Mouse (Mus musculus) liver, embryonic 15.5 days (tissue): Measurements from ENCODE around the gene Tmem117. TPM values are rescaled to one million over a fixed set of nuclear protein-coding genes. Genes with fewer than 3 reads are reported as not detected.

Source experiments
- ATAC-seq: fragments of 200-750 bp; cut with Nextera tagmentation; 2 replicates; pipeline ENCODE4 v1.8.0; 2017; ENCODE audit warnings: moderate number of reproducible peaks, mild to moderate bottlenecking, moderate library complexity; ENCODE audit not compliant: insufficient read depth
- H3K27ac ChIP-seq: fragments of 300-500 bp; sonication (generic); replicated peaks from 2 replicates; pipeline ENCODE4 v1.5.1; 2015; ENCODE audit warnings: mild to moderate bottlenecking, inconsistent platforms
- H3K27me3 ChIP-seq: fragments of 300-500 bp; sonication (generic); 2 replicates; pipeline ENCODE4 v1.6.1; 2015; ENCODE audit warnings: mild to moderate bottlenecking, inconsistent platforms
- H3K36me3 ChIP-seq: fragments of 300-500 bp; sonication (generic); replicated peaks from 2 replicates; pipeline ENCODE4 v1.6.1; 2015; ENCODE audit warnings: moderate library complexity, mild to moderate bottlenecking, inconsistent platforms
- H3K4me1 ChIP-seq: fragments of 300-500 bp; sonication (generic); replicated peaks from 2 replicates; pipeline ENCODE4 v1.6.1; 2015; ENCODE audit warnings: inconsistent platforms
- H3K4me2 ChIP-seq: fragments of 300-500 bp; sonication (generic); 2 replicates; pipeline ENCODE4 v1.6.1; 2015; ENCODE audit warnings: moderate library complexity, mild to moderate bottlenecking, inconsistent platforms
- H3K4me3 ChIP-seq: fragments of 300-500 bp; sonication (generic); replicated peaks from 2 replicates; pipeline ENCODE4 v1.5.1; 2015; ENCODE audit warnings: mild to moderate bottlenecking, inconsistent platforms
- H3K9ac ChIP-seq: fragments of 300-500 bp; sonication (generic); 2 replicates; pipeline ENCODE4 v1.6.1; 2015; ENCODE audit warnings: moderate library complexity, mild to moderate bottlenecking, inconsistent platforms
- H3K9me3 ChIP-seq: fragments of 300-500 bp; sonication (generic); replicated peaks from 2 replicates; pipeline ENCODE4 v1.6.1; 2016; ENCODE audit warnings: inconsistent platforms
- WGBS: fragments of 180-500 bp; shearing (Covaris S2); methylation state at CpG from one replicate; pipeline ENCODE4 v1.1.7; 2015; ENCODE audit warnings: mixed read lengths; ENCODE audit not compliant: insufficient replicate concordance; 5-methylcytosine and 5-hydroxymethylcytosine counted together
- polyA plus RNA-seq: library from polyadenylated mRNA; unstranded; fragments of >200 nt; fragmentation: Nextera tagmentation; extraction: Ambion mirVana; gene quantifications from 2 replicates; pipeline ENCODE4 v1.2.1, GENCODE M21; 2015

Tmem117 gene
- polyA plus RNA-seq, 1 experiment from 2014 or later: 0.30 TPM

DNA sequence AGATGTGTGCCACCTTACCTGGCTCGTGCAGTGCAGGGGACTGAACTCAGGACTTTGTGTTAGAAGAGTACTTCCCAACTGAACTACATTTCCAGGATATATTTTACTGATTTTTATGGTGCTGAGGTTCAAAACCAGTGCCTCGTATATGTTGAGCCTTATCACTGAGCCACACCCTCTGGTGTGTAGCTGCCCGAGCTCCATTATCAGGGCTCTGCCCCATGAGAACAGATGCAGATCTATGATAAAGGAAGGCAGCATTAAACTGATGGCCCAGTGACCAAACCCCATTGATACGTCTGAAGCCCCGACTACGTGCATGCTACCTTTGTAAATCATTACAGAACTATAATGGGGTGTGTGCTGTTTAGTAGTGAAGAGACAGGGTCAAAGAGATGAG lies 35.6 kb downstream of the Tmem117 start:
- H3K4me3 ChIP-seq: no peak overlapping the region
- WGBS: 34% methylated on average over 6 of the region's 6 CpGs
- H3K9ac ChIP-seq: no peak overlapping the region
- H3K27ac ChIP-seq: no peak overlapping the region
- no peaks in the 10 kb centered on the region for H3K36me3 ChIP-seq
- no peak overlapping the region for H3K4me2 ChIP-seq
- H3K4me1 ChIP-seq: no peaks in the 10 kb centered on the region
- ATAC-seq: no peak
- no peaks in the 10 kb centered on the region for H3K9me3 ChIP-seq
- no peaks in the 10 kb centered on the region for H3K27me3 ChIP-seq

DNA sequence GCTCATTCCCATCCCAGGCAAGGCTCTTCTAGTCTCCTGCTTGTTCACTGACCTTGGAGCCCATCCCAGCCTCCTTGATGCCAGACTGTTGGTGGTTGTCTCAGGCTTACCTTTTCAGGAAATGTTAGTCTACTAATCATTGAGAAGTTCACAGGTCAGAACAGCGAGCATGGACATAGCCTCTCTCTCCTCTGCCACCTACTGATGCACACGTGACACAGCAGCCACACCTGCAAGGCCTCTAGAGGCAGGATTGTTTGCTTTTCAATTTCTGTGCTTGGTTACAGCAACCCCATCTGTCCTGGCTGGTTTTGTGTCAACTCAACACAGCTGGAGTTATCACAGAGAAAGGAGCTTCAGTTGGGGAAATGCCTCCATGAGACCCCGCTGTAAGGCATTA lies 52.1 kb downstream of the Tmem117 start:
- ATAC-seq: no peak

GRCm38 (mm10) chr15:94684269-94684668 lies 55.2 kb downstream of the Tmem117 start:
- no peaks in the 10 kb centered on the region for H3K36me3 ChIP-seq
- H3K4me2 ChIP-seq: no peak overlapping the region
- no peak overlapping the region for H3K4me3 ChIP-seq
- no peaks in the 10 kb centered on the region for H3K9me3 ChIP-seq
- no peak overlapping the region for H3K27ac ChIP-seq
- WGBS: 54% methylated on average over 7 of the region's 7 CpGs
- no peak for ATAC-seq
- no peaks in the 10 kb centered on the region for H3K27me3 ChIP-seq
- no peak overlapping the region for H3K9ac ChIP-seq
- no peaks in the 10 kb centered on the region for H3K4me1 ChIP-seq

More for the DNA sequence above, 52.1 kb downstream of the Tmem117 start:
- Histone ChIP-seq H3K9ac (no peak overlapping the region), H3K27me3 (no peaks in the 10 kb centered on the region), H3K36me3 (no peaks in the 10 kb centered on the region), H3K9me3 (no peaks in the 10 kb centered on the region), H3K4me2 (no peak overlapping the region), H3K4me3 (no peak overlapping the region), H3K27ac (no peak overlapping the region), H3K4me1 (no peaks in the 10 kb centered on the region)
- 36% methylated on average over 3 of the region's 3 CpGs for WGBS

DNA sequence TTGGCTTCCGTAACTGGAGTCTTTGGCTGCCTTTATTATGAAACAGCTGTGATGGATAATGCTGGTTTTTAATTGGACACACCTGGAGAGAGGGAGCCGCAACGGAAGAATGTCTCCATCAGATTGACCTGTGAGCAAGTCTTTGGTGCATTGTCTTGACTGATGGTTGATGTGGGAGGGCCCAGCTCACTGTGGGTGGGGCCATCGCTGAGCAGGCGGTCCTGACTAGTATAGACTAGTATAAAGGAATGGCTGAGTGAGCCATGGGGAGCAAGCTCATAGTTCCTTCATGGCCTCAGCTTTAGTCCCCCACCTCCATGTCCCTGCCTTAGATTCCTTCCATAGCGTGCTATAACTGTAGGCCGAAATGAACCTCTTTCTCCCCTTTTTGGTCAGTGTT lies 58.1 kb downstream of the Tmem117 start:
- H3K4me1 ChIP-seq: no peaks in the 10 kb centered on the region
- no peak overlapping the region for H3K9ac ChIP-seq
- H3K27ac ChIP-seq: no peak overlapping the region
- no peaks in the 10 kb centered on the region for H3K36me3 ChIP-seq
- no peaks in the 10 kb centered on the region for H3K27me3 ChIP-seq
- no peak for ATAC-seq
- H3K9me3 ChIP-seq: no peaks in the 10 kb centered on the region
- H3K4me2 ChIP-seq: no peak overlapping the region
- WGBS: 82% methylated on average over 7 of the region's 7 CpGs
- no peak overlapping the region for H3K4me3 ChIP-seq

DNA sequence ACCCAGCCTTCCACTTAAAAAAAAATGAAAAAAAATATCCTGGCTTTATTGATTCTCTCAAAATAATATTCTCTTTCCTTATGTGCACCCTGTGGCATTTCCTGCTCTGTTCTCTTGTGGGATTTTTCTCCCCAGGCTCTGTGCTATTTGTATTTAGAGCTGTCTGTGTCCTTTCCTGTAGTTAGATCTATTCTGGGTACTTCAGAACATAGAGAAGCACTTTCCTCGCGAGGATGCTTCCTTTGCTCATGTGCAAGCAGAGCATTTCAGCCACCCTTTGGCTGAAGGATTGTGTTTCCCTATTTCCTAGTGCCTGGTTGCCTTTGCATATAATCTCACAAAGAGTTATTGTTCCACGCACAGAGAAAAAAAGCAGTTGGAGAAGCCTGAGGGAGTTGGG lies 58.6 kb downstream of the Tmem117 start:
- 41% methylated on average over 3 of the region's 3 CpGs for WGBS
- Histone ChIP-seq H3K4me1 (no peaks in the 10 kb centered on the region), H3K27ac (no peak overlapping the region), H3K4me3 (no peak overlapping the region), H3K36me3 (no peaks in the 10 kb centered on the region), H3K27me3 (no peaks in the 10 kb centered on the region), H3K4me2 (no peak overlapping the region), H3K9ac (no peak overlapping the region), H3K9me3 (no peaks in the 10 kb centered on the region)
- no peak for ATAC-seq

GRCm38 (mm10) chr15:94689195-94689883 lies 60.3 kb downstream of the Tmem117 start:
- Histone ChIP-seq H3K27ac (no peak overlapping the region), H3K4me1 (no peaks in the 10 kb centered on the region)
- 59% methylated on average over 5 of the region's 5 CpGs for WGBS

DNA sequence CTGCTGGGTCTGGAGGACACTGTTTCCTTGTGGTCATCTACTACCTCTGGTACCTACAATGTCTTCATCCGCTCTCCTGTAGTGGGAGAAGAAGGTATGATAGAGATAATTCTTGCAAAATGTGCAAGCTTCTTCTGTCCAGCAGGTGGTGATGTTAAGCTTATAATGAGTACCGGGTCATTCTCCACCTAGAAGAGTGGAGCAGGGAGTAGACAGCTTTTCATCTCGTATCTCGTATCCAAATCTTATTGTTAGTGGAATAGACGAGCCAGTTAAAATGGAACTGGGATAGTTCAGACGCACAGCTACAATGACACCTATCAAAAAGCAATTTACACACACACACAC lies 60.8 kb downstream of the Tmem117 start:
- Histone ChIP-seq H3K27me3 (no peaks in the 10 kb centered on the region), H3K27ac (no peak overlapping the region), H3K9ac (no peak overlapping the region), H3K4me3 (no peak overlapping the region), H3K36me3 (no peaks in the 10 kb centered on the region), H3K4me1 (no peaks in the 10 kb centered on the region), H3K9me3 (no peaks in the 10 kb centered on the region), H3K4me2 (no peak overlapping the region)
- 52% methylated on average over 6 of the region's 6 CpGs for WGBS
- no peak for ATAC-seq

More at GRCm38 (mm10) chr15:94689195-94689883, 60.3 kb downstream of the Tmem117 start:
- H3K36me3 ChIP-seq: no peaks in the 10 kb centered on the region
- no peaks in the 10 kb centered on the region for H3K27me3 ChIP-seq
- H3K4me3 ChIP-seq: no peak overlapping the region
- no peak overlapping the region for H3K4me2 ChIP-seq
- no peak for ATAC-seq
- no peaks in the 10 kb centered on the region for H3K9me3 ChIP-seq
- no peak overlapping the region for H3K9ac ChIP-seq

- Histone ChIP-seq H3K9ac (no peak overlapping the region), H3K36me3 (no peaks in the 10 kb centered on the region), H3K27me3 (no peaks in the 10 kb centered on the region), H3K4me2 (no peak overlapping the region), H3K27ac (no peak overlapping the region), H3K9me3 (no peaks in the 10 kb centered on the region), H3K4me3 (no peak overlapping the region), H3K4me1 (no peaks in the 10 kb centered on the region)
- ATAC-seq: no peak
- 20% methylated on average over 5 of the region's 5 CpGs for WGBS
Measured at GRCm38 (mm10) chr15:94722759-94723158, 93.7 kb downstream of the Tmem117 start.

DNA sequence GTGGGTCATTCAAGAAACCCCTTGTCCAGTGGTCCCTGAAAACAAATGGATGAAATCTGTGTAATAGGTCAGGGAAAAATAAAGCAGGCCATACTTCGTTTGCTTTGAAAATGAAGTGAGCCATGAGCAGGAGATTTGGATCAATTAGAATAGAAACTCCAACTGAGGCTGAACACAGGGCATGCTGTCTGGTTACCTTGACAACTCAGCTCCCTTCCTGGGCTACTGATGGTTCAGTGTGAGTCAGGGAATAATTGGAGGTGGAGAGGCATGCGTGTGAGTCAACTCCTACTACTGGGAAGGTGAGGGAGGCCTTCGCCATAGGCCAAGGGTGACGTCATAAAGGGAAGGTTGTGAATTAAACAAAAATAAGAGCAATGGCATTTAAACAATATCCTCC lies 103.1 kb downstream of the Tmem117 start:
- no peaks in the 10 kb centered on the region for H3K27me3 ChIP-seq
- H3K4me1 ChIP-seq: no peaks in the 10 kb centered on the region
- H3K4me3 ChIP-seq: no peak overlapping the region
- no peaks in the 10 kb centered on the region for H3K9me3 ChIP-seq
- 66% methylated on average over 4 of the region's 4 CpGs for WGBS
- ATAC-seq: no peak
- no peaks in the 10 kb centered on the region for H3K36me3 ChIP-seq
- no peak overlapping the region for H3K27ac ChIP-seq
- H3K9ac ChIP-seq: no peak overlapping the region
- H3K4me2 ChIP-seq: no peak overlapping the region

GRCm38 (mm10) chr15:94769227-94769626 lies 140.2 kb downstream of the Tmem117 start:
- Histone ChIP-seq H3K9ac (no peak overlapping the region), H3K4me1 (no peaks in the 10 kb centered on the region), H3K4me2 (no peak overlapping the region), H3K27me3 (no peaks in the 10 kb centered on the region), H3K27ac (no peak overlapping the region), H3K9me3 (no peaks in the 10 kb centered on the region), H3K36me3 (no peaks in the 10 kb centered on the region), H3K4me3 (no peak overlapping the region)
- no peak for ATAC-seq
- WGBS: 26% methylated on average over 4 of the region's 4 CpGs

DNA sequence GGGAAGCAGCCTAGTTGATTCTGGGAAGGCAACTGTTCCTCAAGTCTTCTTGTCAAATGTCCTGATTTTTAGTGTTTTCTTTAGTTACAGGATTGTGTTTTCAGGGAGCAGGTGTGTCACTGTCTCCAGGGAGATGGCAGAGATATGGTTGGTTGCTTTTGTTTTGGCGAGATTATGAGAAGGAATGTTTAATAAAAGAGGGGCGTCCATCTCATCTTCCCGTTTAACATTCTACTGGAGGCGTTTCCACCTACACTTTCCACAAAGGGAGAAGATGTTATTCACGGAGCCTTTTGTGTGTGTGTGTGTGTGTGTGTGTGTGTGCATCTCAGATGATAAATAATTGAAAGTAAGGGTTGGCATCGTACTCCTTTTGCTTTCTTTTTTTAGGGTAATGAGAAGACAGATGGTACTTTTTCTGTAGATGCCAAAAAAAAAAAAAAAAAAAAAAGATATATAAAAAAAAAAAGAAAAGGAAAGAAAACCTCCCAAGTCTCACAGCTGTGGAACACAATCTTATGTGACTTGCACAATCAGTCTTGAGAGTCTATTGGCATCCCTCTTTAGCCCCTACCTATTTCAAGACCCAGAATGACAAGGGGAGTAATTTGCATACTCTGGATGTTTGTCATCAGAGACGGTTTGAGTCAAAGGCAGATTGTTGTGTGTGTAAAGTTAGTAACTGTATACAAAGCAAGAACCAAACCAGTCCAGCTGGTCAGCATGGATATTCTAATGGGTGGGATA lies 142.0 kb downstream of the Tmem117 start:
- H3K9me3 ChIP-seq: no peaks in the 10 kb centered on the region
- H3K36me3 ChIP-seq: no peaks in the 10 kb centered on the region
- H3K9ac ChIP-seq: no peak overlapping the region
- H3K4me3 ChIP-seq: no peak overlapping the region
- H3K27ac ChIP-seq: no peak overlapping the region
- no peak for ATAC-seq
- H3K4me1 ChIP-seq: no peaks in the 10 kb centered on the region
- 58% methylated on average over 7 of the region's 7 CpGs for WGBS
- H3K4me2 ChIP-seq: no peak overlapping the region
- H3K27me3 ChIP-seq: no peaks in the 10 kb centered on the region
